Mouse (Mus musculus): ENCODE measurements at regions not wholly inside any gene's neighbourhood (a gene's known extent, or its start where the extent isn't known, plus 50 kb on each side); places are given as distances from the start of the nearest gene placed in this dataset.

- DNase-seq (ENCODE audit: low spot score in 2 of 2) = no peak
- TF ChIP-seq CTCF (conservative IDR thresholded peaks at IDR 0.05) = no peak
- Histone ChIP-seq H3K27ac (no peak overlapping the region), H3K4me3 (no peak overlapping the region)
These were observed 137.5 kb upstream of the Rgmb start for GRCm38 (mm10) chr17:15968331-15968730.

GRCm38 (mm10) chr17:15955656-15956055, 124.8 kb upstream of the Rgmb start:
- DNase-seq (ENCODE audit: low spot score in 2 of 2) = no peak
- Histone ChIP-seq H3K27ac (no peak overlapping the region), H3K4me3 (no peak overlapping the region)
- no peak for TF ChIP-seq CTCF (conservative IDR thresholded peaks at IDR 0.05)

DNA sequence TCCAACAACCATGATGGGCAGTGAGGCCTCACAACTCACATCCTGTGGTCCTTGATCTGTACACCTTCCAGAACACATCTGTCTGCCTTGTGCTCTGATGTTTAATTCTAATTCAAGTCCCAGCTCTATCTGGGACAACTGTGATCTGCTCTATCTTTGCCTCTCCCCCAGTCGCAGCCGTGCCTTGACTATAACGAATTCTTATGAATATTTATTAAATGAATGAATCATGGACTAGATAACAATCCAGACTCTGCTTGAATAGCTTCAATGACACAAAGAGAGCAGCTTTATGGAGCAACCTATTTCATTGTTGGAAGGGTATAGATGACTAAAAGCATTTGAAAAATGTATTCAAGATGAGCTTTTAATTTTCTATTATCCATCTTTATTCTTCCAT, 120.8 kb upstream of the Rgmb start:
- TF ChIP-seq CTCF (conservative IDR thresholded peaks at IDR 0.05) = no peak
- Histone ChIP-seq H3K4me3 (no peak overlapping the region), H3K27ac (no peak overlapping the region)
- DNase-seq (ENCODE audit: low spot score in 2 of 2) = no peak

- Histone ChIP-seq H3K27ac (no peak overlapping the region), H3K4me3 (no peak overlapping the region)
- no peak for DNase-seq (ENCODE audit: low spot score in 2 of 2)
- TF ChIP-seq CTCF (conservative IDR thresholded peaks at IDR 0.05) = no peak
These were observed 118.9 kb upstream of the Rgmb start for GRCm38 (mm10) chr17:15949753-15950152.

- H3K4me3 ChIP-seq = no peak overlapping the region
- no peak overlapping the region for H3K27ac ChIP-seq
- TF ChIP-seq CTCF (conservative IDR thresholded peaks at IDR 0.05) = no peak
- no peak for DNase-seq (ENCODE audit: low spot score in 2 of 2)
These were observed 111.5 kb upstream of the Rgmb start for GRCm38 (mm10) chr17:15942378-15942777.

GRCm38 (mm10) chr17:15918609-15919008, 87.8 kb upstream of the Rgmb start:
- DNase-seq (ENCODE audit: low spot score in 2 of 2) = no peak
- no peak overlapping the region for H3K27ac ChIP-seq
- no peak overlapping the region for H3K4me3 ChIP-seq
- no peak for TF ChIP-seq CTCF (conservative IDR thresholded peaks at IDR 0.05)

DNA sequence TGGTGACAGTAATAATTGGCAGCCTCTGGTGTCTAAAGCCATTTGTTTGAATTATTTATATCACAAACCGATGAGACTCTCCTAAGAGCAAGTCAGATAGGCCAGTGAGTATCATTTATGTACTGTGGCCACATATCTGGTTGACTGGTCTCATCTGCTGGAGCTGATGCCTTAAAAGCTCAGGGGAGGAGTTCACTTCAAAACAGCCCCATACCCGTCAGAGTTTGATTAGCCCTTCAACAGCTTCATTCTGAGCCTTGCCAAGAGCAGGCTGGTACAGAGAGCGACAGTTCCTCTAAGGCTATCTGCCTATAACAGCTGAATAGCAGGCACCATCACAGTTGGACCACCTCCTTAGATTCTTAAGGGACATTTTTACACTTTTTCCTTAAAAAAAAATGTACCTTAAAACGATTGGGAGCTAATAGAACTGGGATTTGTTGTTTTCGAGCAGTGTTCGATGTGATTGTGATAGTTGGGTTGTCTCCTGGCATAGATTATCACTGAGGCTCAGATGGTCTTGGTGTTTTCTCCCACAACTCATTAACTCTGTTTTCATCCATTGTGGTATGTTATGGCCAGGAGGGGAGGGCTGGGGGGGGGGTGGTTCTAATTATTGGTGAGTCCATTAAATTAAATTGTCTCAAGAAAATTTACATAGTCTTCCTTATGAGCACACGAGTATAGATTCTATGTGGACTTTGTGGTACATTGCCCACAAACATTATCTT, 68.0 kb upstream of the Rgmb start:
- no peak for TF ChIP-seq CTCF (conservative IDR thresholded peaks at IDR 0.05)
- no peak overlapping the region for H3K27ac ChIP-seq
- no peak overlapping the region for H3K4me3 ChIP-seq
- DNase-seq (ENCODE audit: low spot score in 2 of 2) = no peak

GRCm38 (mm10) chr17:15895968-15896367, 65.1 kb upstream of the Rgmb start:
- TF ChIP-seq CTCF (conservative IDR thresholded peaks at IDR 0.05) = no peak
- Histone ChIP-seq H3K4me3 (no peak overlapping the region), H3K27ac (no peak overlapping the region)
- DNase-seq (ENCODE audit: low spot score in 2 of 2) = no peak

GRCm38 (mm10) chr17:15891896-15892675, 61.2 kb upstream of the Rgmb start:
- no peak for TF ChIP-seq CTCF (conservative IDR thresholded peaks at IDR 0.05)
- H3K4me3 ChIP-seq = no peak overlapping the region
- H3K27ac ChIP-seq = no peak overlapping the region
- no peak for DNase-seq (ENCODE audit: low spot score in 2 of 2)

GRCm38 (mm10) chr17:15890595-15891140, 59.8 kb upstream of the Rgmb start:
- TF ChIP-seq CTCF (conservative IDR thresholded peaks at IDR 0.05) = no peak
- DNase-seq (ENCODE audit: low spot score in 2 of 2) = no peak
- Histone ChIP-seq H3K4me3 (no peak overlapping the region), H3K27ac (no peak overlapping the region)

GRCm38 (mm10) chr17:15882803-15883202, 52.0 kb upstream of the Rgmb start:
- no peak for TF ChIP-seq CTCF (conservative IDR thresholded peaks at IDR 0.05)
- DNase-seq (ENCODE audit: low spot score in 2 of 2) = no peak

DNA sequence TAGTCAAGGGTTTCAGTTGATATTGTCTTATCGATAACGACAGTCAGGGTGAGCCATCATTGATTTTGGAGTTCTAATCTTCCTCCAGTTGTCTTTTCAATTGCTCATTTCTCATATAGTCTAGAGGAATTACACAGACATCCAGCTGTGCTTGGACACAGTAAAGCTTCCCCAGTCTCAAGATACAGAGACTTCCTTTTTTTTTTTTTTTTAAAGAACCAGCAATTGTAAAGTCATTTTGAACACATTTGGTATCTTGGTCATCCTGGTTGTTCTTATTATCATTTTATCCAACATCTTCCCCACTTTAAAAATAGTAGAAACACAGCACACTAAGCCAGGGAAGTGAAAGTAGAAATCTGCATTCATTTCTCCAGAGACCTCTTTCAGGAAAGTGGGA, 51.4 kb upstream of the Rgmb start:
- no peak overlapping the region for H3K27ac ChIP-seq
- TF ChIP-seq CTCF (conservative IDR thresholded peaks at IDR 0.05) = no peak
- no peak overlapping the region for H3K4me3 ChIP-seq
- no peak for DNase-seq (ENCODE audit: low spot score in 2 of 2)

More at GRCm38 (mm10) chr17:15882803-15883202, 52.0 kb upstream of the Rgmb start:
- Histone ChIP-seq H3K4me3 (no peak overlapping the region), H3K27ac (no peak overlapping the region)

Measured in layer of hippocampus, adult 2 months (tissue).